Mouse (Mus musculus): ENCODE measurements at regions not wholly inside any gene's neighbourhood (a gene's known extent, or its start where the extent isn't known, plus 50 kb on each side); places are given as distances from the start of the nearest gene placed in this dataset.

DNA sequence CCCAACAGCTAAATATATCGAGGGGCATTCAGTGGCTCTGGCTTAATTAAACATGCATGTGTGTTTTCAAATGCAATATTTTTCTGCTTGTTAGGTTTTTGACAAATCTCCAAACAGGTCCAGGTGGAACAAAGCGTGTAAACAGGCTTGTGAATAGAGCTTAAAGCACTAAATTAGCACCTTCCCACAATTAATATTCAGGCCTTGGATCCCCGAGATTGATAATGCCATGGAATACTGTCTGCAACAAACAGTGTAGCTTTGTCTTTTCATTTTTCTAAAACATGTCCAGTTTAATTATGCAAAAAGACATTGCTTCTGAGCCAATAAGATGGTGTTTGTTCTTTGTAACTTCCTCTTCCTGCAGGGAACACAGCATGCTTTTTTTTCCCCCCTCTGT is 258.9 kb downstream of the Barhl2 start:
- in situ Hi-C loops (cut with MboI, MseI) = no loop called here

DNA sequence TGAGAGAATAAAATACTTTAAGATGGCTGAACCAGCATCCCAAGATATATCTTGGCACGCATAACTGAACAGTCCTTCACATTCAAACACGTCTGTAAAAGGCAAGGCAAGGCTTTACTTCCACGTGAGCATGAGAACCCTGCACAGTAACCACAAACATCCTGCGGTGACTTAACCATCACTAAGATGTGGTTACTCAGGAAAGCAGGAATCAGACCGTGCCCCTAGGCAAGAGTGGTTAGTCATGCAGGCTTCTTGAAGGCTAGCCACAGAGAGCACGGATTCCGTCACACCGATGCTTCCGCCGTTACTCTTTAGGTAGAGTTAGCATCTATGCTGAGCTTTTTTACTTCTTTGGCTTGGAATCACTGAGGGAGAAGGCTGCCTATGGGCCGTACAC is 266.8 kb downstream of the Barhl2 start:
- in situ Hi-C loops (cut with MboI, MseI) = no loop called here

DNA sequence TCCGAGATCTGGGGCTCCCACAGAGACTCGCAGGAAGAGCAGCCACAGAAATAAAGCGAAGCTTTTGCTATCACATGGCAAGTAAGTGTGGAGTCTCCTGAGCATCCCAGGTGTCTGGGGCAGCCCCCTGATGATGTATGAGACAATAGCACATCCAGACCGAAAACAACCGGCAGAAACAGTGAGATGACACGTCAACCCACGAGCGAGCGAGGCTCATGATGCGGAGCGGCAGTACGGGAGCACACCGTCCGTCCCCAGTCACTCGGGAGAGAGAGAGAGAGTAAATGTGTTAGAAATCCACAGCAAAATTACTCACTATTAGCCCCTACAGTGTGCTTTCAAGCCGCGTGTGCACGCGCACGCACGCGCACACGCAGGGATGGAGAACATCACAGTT is 276.2 kb downstream of the Barhl2 start:
- in situ Hi-C loops (cut with MboI, MseI) = no loop called here

DNA sequence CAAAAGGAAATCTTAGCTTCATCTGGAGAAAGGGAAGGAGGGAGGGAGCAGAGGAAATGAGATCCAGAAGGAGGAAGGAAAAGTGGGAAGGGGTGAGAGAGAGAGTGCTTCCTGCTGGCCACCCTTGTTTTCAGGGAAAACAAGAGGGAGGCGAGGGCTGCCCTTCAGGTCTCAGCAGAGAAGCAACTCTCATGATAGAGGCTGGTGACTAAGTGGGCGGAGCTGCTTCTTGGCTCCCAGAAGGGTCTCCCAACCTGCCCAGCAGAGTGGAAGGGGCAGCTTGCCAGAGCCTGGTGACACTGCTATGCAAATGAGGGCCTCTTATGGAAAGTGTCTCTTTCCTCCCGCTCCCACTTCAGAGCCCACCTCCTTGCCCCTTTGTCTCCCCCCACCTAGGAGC is 285.8 kb downstream of the Barhl2 start:
- in situ Hi-C loops (cut with MboI, MseI) = no loop called here

DNA sequence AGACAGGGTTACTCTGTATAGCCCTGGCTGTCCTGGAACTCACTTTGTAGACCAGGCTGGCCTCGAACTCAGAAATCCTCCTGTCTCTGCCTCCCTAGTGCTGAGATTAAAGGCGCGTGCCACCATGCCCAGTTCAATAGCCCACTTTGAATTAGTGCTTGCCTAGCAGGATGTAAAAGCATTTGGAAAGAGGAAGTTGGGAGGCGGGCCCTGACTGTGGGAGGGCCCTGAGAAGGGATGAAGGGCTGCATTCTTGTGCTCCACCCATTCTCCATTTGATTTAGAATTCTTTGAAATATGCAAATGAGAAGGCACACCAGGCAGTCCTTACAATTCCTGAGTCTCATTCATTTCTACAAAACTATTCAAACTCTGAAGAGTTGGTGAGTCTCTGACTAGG is 287.6 kb downstream of the Barhl2 start:
- in situ Hi-C loops (cut with MboI, MseI) = no loop called here

DNA sequence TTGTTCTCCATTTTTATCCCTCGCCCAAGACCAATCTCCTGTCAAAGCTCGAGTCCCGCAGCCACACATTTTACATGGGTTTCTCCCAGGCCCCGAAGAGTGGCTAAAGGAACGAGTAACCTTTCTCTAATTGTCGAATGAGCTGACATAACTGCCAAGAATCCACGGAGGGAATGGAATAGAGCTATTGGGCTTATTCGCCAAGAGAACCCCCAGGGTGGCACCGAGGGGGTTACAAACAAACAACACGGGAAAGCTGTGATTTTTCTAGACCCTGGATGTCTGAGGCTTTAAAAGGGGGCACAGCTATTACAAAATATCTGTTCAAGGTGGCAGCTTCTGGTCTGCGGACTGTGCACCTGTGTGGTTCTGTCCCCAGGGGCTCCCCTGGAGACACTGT is 290.4 kb downstream of the Barhl2 start:
- in situ Hi-C loops (cut with MboI, MseI) = no loop called here

DNA sequence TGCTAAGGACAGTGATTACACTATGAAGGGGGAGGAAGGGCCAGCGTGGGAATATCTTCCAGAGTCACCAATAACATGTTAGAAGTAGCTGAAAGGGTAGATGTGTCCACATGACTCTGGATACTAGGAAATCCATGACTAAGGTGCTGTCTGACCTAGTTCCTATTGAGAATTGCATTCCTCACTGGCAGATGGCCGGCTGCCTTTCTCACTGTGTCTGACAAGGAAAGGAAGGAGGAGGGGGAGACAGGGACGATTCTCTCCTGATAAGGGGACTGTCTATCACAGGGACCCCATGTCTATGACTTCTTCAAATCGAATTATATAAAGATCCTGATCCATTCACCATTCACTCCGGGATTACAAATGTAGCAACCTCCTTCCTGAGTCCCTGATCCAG is 289.9 kb downstream of the Zfp326 start:
- in situ Hi-C loops (cut with MboI, MseI) = no loop called here

DNA sequence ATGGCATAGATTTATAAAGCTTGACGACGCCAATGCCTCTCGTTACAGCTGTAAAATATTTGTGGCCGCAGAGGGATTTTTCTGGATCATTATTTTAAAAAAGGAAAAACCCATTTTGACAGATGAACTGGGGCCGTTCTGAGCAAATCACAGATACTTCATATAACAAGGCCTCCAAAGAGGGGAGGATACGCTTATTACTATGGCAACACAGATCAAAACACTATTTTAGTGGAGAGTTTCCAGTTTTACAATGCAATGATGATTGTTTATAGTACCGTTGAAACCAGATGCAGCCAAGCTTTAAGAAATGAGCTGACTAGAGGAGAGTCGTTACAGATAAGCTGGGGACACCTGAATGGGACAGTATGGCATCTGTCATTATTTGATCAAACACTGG is 287.8 kb downstream of the Zfp326 start:
- in situ Hi-C loops (cut with MboI, MseI) = no loop called here

DNA sequence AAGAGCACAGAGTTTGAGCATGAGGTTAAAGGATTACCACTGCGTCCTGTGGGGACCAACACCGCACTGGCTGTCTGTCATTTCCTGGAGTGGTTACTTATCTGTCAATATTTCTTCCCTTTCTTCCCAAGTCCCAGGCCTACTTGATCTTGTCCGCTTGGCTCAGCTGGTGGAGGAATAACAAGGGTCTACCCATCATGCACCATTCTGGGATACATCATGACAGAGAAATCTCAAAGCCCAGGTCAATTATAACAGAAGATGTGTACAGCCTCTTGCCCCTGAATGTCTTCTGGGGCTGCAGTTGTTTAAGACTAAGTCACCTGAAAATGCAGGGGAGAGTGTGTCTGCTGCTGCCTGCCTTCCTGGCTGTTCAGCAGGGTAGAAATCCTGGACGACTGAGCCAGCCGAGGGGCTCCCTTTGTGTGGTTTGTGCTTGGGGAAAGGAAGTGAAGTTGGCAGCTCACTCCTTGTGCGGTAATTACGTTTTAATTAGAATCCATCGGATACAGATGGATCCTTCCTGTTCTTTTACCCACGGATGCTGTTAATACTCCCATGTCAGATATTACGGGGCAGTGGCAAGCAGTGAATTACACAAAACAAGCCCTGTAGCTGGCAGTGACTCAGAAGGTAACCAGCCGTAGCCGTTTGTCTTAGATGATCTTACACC is 286.8 kb downstream of the Zfp326 start:
- in situ Hi-C loops (cut with MboI, MseI) = no loop called here

DNA sequence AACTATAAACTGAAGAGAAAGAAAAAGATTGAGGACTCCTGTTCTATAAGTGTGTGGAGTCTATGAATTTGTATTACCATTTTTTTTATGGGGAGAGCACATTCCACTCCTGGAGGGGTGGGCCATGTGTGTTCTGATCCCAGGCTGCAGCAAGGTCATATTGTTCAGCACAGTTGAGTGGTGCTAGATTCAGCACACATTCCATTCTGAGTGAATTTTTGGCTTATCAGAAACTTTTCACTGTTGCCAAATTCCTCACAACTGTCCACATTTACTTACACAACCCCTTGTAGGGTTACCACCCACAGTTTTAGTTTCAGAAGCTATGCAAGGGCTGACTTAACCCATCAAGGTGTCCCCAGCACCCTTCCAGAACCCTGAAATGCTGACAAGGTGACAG is 262.7 kb downstream of the Zfp326 start:
- in situ Hi-C loops (cut with MboI, MseI) = no loop called here

DNA sequence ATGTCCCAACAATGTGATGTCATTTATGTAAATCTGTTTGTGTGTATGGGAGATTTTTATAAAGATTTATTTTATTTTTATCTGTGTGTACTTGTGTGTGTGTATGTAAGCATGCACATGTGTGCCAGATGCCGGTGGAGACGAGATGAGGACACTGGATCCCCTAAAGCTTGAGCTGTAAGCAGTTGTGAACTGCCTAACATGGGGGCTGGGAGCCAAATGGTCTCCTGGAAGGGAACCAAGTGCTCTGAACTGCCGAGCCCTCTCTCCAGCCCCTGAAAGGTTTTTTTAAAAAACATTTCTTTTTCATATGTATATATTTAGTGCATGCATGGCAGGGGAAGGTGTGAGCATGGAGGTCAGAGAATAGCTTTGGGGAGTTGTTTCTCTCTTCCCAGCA is 246.6 kb downstream of the Zfp326 start:
- in situ Hi-C loops (cut with MboI, MseI) = no loop called here

DNA sequence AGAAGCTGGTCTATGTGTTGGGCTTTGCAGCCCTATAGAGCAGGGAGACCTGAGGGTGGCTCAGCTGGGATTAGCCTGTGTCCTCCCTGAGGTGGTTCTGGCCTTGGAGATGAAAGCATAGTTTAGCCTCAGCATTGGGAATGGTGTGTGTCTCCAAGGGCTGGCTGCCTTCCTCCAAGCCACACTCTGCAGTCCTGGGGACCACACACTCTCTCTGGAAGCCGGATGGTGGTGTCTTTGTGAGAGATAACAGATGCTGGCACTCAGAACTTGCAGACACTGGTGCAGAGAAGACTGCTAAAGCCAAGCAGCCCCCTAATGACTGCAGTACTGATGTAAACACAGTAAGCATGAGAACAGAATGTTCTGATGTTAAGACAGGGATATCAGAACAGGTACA is 243.2 kb downstream of the Zfp326 start:
- in situ Hi-C loops (cut with MboI, MseI) = no loop called here

DNA sequence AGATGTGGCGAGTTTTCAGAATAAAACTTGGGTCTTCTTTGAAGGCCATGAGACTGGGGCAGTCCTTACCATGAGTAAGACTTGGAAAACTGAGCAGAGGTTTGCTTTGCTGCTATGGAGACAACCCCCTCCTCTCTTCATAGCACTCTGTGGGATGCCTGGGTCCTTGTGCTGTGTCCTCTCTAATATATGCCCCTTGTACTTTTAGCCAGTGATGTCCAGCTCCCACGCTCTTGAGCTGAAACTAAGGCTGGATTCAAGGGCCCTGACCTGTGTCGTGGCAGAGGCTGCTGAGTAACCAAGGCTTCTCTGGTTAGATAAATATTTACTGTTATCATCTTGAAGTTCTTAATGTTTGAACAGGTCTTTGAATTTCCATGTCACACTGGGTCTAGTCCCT is 236.8 kb downstream of the Zfp326 start:
- in situ Hi-C loops (cut with MboI, MseI) = no loop called here

DNA sequence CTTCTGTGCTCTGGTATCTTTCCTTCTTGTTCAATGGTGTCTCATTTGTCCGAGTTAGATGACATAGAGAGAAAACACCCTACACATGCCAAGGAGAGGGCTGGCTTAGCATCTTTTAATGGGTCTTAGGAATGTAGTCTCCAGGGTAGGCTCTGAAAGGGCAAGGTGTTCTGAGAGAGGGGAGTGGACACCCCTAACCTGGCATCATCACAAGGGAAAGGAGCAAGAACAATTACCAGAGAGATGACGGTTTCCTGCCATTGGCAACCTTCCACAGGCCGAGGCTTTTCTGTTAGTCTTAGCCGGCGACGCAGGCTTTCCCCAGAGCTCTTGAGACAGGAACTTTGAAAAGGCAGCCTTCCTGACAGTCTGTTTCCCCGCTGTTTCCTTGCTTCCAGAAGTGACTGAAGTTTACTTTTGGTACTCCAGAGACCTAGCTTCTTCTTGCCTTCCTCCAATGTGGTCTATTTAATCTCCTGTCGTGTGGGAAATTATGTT is 232.2 kb downstream of the Zfp326 start:
- in situ Hi-C loops (cut with MboI, MseI) = no loop called here

DNA sequence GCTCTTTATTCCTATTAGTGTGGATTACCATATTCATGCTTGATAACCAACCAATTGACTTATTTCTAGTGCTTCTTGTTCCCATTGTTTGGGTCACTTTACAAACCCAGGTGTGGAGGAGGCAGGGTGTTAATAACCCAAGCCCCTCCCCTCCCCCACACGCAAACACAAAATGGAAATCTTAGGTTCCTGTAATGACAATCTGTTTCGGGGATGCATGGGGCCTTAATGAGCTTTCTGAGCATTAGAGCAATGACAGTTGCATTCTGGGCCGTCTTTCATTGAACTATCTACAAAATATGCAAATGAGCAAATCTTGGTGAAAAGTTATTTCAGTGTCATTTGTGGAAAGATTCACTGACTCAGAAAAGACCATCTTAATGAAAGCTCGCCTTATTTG is 225.9 kb downstream of the Zfp326 start:
- in situ Hi-C loops (cut with MboI, MseI) = no loop called here

DNA sequence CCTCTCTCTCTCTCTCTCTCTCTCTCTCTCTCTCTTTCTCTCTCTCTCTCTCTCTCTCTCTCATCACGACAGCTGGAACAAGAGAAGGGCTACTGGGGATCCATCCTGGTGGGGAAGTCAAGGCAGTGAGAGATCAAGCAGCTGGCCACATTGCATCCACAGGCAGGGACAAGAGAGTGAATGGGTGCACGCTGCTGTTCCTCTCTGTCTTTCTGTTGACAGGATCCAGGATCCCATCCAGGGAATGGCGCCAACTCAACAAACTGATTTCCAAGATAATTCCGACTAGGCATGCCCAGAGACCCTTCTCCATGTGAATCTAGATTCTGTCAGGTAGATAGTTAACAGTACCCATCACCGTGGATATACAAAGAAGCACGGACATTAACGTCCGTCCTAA is 222.5 kb downstream of the Zfp326 start:
- in situ Hi-C loops (cut with MboI, MseI) = no loop called here

DNA sequence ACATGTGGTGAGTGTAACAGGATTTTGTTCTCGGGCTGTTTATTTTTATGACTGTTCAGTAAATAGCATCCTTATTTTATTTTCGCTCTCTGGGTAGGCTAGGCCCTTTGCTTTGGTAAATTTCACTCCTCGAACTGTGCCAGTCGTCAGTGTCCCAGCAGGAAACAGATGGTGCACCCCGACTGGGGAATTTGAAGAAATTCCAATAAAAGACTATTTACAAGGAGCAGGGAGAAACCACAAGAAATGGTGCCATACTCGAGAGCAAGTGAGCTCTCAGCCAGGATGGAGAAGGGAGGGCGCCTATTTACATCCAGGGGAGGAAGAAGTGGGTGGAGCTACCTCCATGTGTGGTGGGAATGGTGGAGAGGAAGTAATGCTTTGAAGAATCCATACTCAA is 213.0 kb downstream of the Zfp326 start:
- in situ Hi-C loops (cut with MboI, MseI) = no loop called here

DNA sequence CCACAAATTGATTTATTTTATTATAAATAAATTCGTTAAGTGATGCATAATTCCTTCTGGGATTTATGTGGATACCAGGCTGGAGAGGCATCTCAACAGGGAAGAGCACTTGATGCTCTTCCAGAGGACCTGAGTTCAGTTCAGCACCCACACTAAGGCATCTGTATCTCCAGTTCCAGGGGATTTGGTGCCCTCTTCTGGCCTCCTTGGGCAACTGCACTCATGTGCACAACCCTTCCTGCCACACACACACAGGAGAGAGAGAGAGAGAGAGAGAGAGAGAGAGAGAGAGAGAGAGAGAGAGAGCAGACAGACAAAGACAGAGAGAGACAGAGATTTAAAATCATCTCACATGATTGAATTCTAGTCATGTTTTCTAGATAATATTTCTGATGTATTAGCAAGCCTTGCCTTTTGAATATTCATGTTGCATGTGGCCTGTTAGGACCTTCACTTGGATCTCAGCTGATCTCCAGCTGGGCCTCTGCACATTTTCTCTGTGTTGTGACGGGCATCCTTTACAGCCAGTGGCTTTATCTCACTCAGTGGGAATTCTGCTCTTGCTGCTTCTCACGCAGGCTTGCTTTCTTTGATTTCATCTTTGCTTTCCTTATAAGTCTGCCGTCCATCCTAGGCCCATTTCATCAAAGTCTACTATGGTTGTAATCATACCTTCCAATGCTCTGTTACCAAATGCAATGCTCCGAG is 212.3 kb downstream of the Zfp326 start:
- in situ Hi-C loops (cut with MboI, MseI) = no loop called here

DNA sequence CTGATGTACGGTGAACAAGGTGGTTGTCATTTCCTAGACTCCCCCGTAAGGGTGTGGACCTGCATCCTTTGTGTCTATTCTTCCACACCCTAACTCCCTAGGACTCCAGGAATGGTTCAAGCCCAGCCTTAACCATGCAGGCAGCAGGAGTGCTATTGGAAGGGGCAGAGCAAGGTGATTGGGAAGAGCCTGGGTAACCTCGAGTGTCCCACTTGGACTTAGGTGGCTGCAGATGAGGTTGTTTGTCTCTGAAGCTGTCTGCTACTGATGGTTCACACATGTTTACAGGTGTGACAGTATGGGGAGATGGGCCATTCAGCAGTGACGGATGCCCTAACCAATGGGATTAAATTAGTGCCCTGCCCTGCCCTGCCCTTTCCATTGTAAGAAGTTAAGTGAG is 207.4 kb downstream of the Zfp326 start:
- in situ Hi-C loops (cut with MboI, MseI) = no loop called here

DNA sequence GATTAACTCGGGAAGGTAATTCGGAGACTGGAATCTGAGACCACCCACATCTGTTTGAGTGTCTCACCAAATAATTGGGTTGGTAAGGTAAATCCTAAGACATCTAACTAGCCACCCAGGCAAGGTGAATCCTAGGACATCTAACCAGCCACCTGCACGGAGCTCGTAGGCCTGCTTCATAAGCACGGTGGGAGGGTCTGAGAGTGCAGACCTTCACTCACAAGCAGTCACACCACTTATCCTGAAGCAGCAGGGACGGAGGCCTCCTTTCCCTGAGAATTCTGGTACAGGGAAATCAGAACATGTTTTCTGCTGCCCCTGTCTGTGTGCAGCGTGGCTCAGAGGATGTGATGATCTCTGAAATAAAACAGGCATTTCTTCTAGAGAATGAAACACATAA is 206.5 kb downstream of the Zfp326 start:
- in situ Hi-C loops (cut with MboI, MseI) = no loop called here

DNA sequence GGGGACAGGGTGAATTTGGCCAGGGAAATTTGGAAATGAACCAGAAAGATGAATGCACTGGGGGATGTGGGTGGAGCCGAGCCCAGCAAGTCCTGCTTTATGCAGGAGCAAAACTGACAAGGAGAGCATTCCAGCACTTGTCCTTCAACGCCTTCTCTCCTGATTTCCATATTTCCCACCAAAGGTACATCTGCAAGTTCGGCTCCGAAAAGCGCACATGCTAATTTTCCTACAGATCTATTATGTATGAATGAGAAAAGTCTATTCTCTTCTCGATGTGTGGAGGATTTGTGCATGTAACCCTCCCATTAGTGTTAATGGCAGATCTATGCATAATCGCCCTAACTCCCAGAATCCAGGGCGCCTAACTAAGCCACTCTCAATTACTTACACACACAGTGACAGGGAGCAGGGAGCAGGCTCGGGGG is 190.8 kb downstream of the Zfp326 start:
- in situ Hi-C loops (cut with MboI, MseI) = no loop called here

DNA sequence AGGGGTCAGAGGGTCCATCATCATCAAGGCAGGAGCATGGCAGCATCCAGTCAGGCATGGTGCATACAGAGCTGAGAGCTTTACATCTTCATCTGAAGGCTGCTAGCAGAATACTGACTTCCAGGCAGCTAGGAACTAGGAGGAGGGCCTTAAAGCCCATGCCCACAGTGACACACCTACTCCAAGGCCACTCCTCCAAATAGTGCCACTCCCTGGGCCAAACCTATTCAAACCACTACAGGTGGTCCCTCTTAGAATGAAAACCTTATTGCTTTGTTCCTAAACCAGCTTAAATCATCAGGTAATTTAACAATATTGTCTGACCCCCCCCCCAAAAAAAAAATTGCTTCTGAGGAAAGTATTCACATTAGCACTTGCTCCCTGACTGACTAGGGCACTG is 190.3 kb downstream of the Zfp326 start:
- in situ Hi-C loops (cut with MboI, MseI) = no loop called here

DNA sequence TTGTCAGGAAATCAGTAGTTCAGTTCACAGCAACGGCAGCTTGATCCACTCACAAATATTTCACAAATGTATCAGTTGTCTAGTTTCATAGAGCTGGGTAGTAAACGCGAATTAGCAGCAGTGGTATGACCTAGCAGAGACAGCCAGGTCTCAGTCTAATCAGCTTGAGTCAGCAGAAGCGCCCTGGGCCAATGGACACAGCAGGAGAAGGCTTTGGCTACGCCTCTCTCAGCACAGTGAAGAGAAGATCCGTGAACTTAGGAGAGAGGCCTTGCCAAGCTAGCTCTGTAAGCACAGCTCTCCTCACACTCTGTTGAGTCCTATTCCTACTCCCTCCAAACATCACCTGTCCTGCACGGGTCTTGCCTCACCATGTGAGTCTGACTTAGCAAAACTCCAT is 188.0 kb downstream of the Zfp326 start:
- in situ Hi-C loops (cut with MboI, MseI) = no loop called here

DNA sequence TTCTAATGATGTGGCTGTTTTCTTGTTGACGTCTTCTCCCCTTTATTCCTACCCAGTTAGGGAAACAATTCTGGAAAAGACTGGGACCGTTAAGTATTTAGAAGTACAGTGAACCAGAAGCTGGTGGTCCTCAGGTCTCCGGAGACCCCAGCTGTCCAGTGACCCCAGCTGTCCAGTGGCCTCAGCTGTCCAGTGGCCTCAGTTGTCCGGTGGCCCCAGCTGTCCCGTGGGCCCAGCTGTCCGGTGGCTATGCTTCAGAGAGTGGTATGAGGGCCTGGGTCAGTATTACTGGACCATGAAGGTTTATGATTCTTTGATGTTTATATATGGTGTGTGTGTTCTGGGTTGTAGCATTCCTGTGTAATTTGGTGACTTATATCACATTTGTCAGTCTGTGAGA is 186.6 kb downstream of the Zfp326 start:
- in situ Hi-C loops (cut with MboI, MseI) = no loop called here
